ENCODE assay signal across 9 mouse cellular contexts in genomic region chr11:116850085-116850484, GRCm38 (mm10). TPM values are rescaled to one million over a fixed set of nuclear protein-coding genes. Genes with fewer than 3 reads are reported as not detected.
DNase-seq lines count a peak whose midpoint lies in the region; ATAC-seq and TF ChIP-seq lines count a peak whose summit lies in the region.
"Had no signal": no experiment of that assay in that cellular context is flagged by ENCODE, and none has a peak within 500 bp of the region (broad histone marks: within the 10 kb centered on the region; RNA-seq: fewer than 3 reads in every experiment).

No protein-coding gene starts in this region.

- 0 out of 2 replicates have a peak, but pooled peaks cover 9% of the 10 kb centered on the region for H3K36me3 ChIP-seq in kidney, postnatal 0 days (ENCODE audit: insufficient read depth, low read length)
- H3K36me3 ChIP-seq in embryonic facial prominence, embryonic 14.5 days (ENCODE audit: control insufficient read depth, insufficient read depth, low read length): peaks cover 45% of the 10 kb centered on the region
- H3K36me3 ChIP-seq in limb, embryonic 10.5 days: peaks cover 63% of the 10 kb centered on the region
- peaks cover 47% of the 10 kb centered on the region for H3K36me3 ChIP-seq in neural tube, embryonic 13.5 days

- no peak for DNase-seq in kidney, postnatal 0 days (ENCODE audit: low spot score)
- no peak for DNase-seq in kidney, adult 18-20 months
- no peak for DNase-seq in embryonic facial prominence, embryonic 14.5 days (ENCODE audit: low spot score)
- DNase-seq in limb, embryonic 10.5 days (ENCODE audit: low spot score): no peak
- DNase-seq in spleen, postnatal 10 days (ENCODE audit: low spot score in 2 of 2): no peak
- no peak for DNase-seq in spleen, postnatal 14 days (ENCODE audit: low spot score in 2 of 2)
- DNase-seq: left cerebral cortex, postnatal 4 days had no signal

- no peak for ATAC-seq in kidney, postnatal 0 days (replicated peaks; ENCODE audit: low FRiP score, low read depth)
- ATAC-seq in embryonic facial prominence, embryonic 14.5 days (ENCODE audit: low read depth): no peak
- ATAC-seq in neural tube, embryonic 13.5 days (ENCODE audit: low read depth): no peak
- ATAC-seq in frontal cortex, adult (ENCODE audit: low TSS enrichment): no peak

- WGBS in kidney, postnatal 0 days: 25% methylated on average over 4 of the region's 4 CpGs
- 55% methylated on average over 4 of the region's 4 CpGs for WGBS in embryonic facial prominence, embryonic 14.5 days
- whole genome bisulfite sequencing in limb, embryonic 10.5 days: 72% methylated on average over 4 of the region's 4 CpGs
- WGBS in neural tube, embryonic 13.5 days: 62% methylated on average over 4 of the region's 4 CpGs

- TF ChIP-seq CTCF in kidney, postnatal 0 days (IDR thresholded peaks at IDR 0.05; ENCODE audit: low read depth): no peak

- H3K4me3 ChIP-seq in kidney, postnatal 0 days (replicated peaks; ENCODE audit: low read depth, low read length): peak overlapping the region; percentile 93; the same call in 1 of the 2 replicates
- peak overlapping the region; percentile 99 for H3K4me3 ChIP-seq in embryonic facial prominence, embryonic 14.5 days (ENCODE audit: low read depth, low read length)
- peak overlapping the region; percentile 93 for H3K4me3 ChIP-seq in limb, embryonic 10.5 days
- H3K4me3 ChIP-seq in neural tube, embryonic 13.5 days: peak overlapping the region; percentile 98; the same call in 1 of the 2 replicates

- no peak overlapping the region for H3K27ac ChIP-seq in kidney, postnatal 0 days
- H3K27ac ChIP-seq in embryonic facial prominence, embryonic 14.5 days (replicated peaks; ENCODE audit: low read depth, low read length): no peak overlapping the region
- H3K27ac ChIP-seq in limb, embryonic 10.5 days: no peak overlapping the region
- H3K27ac ChIP-seq in neural tube, embryonic 13.5 days (replicated peaks): no peak overlapping the region

- H3K9me3 ChIP-seq in kidney, postnatal 0 days (replicated peaks; ENCODE audit: low read length): no peaks in the 10 kb centered on the region
- no peaks in the 10 kb centered on the region for H3K9me3 ChIP-seq in embryonic facial prominence, embryonic 14.5 days (ENCODE audit: control insufficient read depth, low read length)
- no peaks in the 10 kb centered on the region for H3K9me3 ChIP-seq in limb, embryonic 10.5 days (replicated peaks)
- H3K9me3 ChIP-seq in neural tube, embryonic 13.5 days: no peaks in the 10 kb centered on the region

- H3K27me3 ChIP-seq in kidney, postnatal 0 days (ENCODE audit: insufficient read depth, low read length): no peaks in the 10 kb centered on the region
- H3K27me3 ChIP-seq in embryonic facial prominence, embryonic 14.5 days (replicated peaks; ENCODE audit: control insufficient read depth, insufficient read depth, low read length): no peaks in the 10 kb centered on the region
- H3K27me3 ChIP-seq in limb, embryonic 10.5 days (ENCODE audit: low read depth, poor library complexity, severe bottlenecking): no peaks in the 10 kb centered on the region
- no peaks in the 10 kb centered on the region for H3K27me3 ChIP-seq in neural tube, embryonic 13.5 days

- 0 out of 2 replicates have a peak, but pooled peaks cover 3% of the 10 kb centered on the region for H3K4me1 ChIP-seq in kidney, postnatal 0 days (replicated peaks; ENCODE audit: insufficient read depth, low read length)
- peaks cover 12% of the 10 kb centered on the region for H3K4me1 ChIP-seq in embryonic facial prominence, embryonic 14.5 days (ENCODE audit: control insufficient read depth, insufficient read depth, low read length)
- peaks cover 24% of the 10 kb centered on the region for H3K4me1 ChIP-seq in limb, embryonic 10.5 days
- H3K4me1 ChIP-seq in neural tube, embryonic 13.5 days (replicated peaks): peaks cover 51% of the 10 kb centered on the region

- H3K9ac ChIP-seq in kidney, postnatal 0 days (ENCODE audit: low read depth, low read length): no peak overlapping the region
- no peak overlapping the region for H3K9ac ChIP-seq in embryonic facial prominence, embryonic 14.5 days (ENCODE audit: low read depth, low read length)
- H3K9ac ChIP-seq in neural tube, embryonic 13.5 days: no peak overlapping the region

- H3K4me2 ChIP-seq in kidney, postnatal 0 days (ENCODE audit: low read length): peak overlapping the region; percentile 60; the same call in 1 of the 2 replicates
- H3K4me2 ChIP-seq in embryonic facial prominence, embryonic 14.5 days (ENCODE audit: low read depth, low read length): peak overlapping the region; percentile 67
- H3K4me2 ChIP-seq in neural tube, embryonic 13.5 days: peak overlapping the region; percentile 98

RNA-seq across cellular contexts. Expression of gene Mfsd11, which starts 2.2 kb away (rescaled TPM):
- 48.4 and 53.6 TPM in 2 replicates for polyA plus RNA-seq in kidney, postnatal 0 days (2015; fragmentation: Nextera tagmentation; extraction: Ambion mirVana)
- 42.8 and 43.9 TPM in 2 replicates for polyA plus RNA-seq in embryonic facial prominence, embryonic 14.5 days (2014; fragmentation: Nextera tagmentation; extraction: Ambion mirVana)
- 17.9 and 22.5 TPM in 2 replicates for polyA plus RNA-seq in limb, embryonic 10.5 days (2016; fragmentation: Nextera tagmentation; extraction: Ambion mirVana)
- 42.9 and 47.3 TPM in 2 replicates for polyA plus RNA-seq in neural tube, embryonic 13.5 days (2015; fragmentation: Nextera tagmentation; extraction: Ambion mirVana)

RNA-seq across cellular contexts. Expression of gene Srsf2, which starts 2.8 kb away (rescaled TPM):
- polyA plus RNA-seq in kidney, postnatal 0 days (2015; fragmentation: Nextera tagmentation; extraction: Ambion mirVana): 664 and 665 TPM in 2 replicates
- polyA plus RNA-seq in embryonic facial prominence, embryonic 14.5 days (2014; fragmentation: Nextera tagmentation; extraction: Ambion mirVana): 663 and 697 TPM in 2 replicates
- 925 and 971 TPM in 2 replicates for polyA plus RNA-seq in limb, embryonic 10.5 days (2016; fragmentation: Nextera tagmentation; extraction: Ambion mirVana)
- polyA plus RNA-seq in neural tube, embryonic 13.5 days (2015; fragmentation: Nextera tagmentation; extraction: Ambion mirVana): 624 and 649 TPM in 2 replicates

RNA-seq across cellular contexts. Expression of gene Jmjd6, which starts 6.8 kb away (rescaled TPM):
- polyA plus RNA-seq in kidney, postnatal 0 days (2015; fragmentation: Nextera tagmentation; extraction: Ambion mirVana): 52.8 and 54.1 TPM in 2 replicates
- 72.9 and 74.8 TPM in 2 replicates for polyA plus RNA-seq in embryonic facial prominence, embryonic 14.5 days (2014; fragmentation: Nextera tagmentation; extraction: Ambion mirVana)
- 93.1 and 111 TPM in 2 replicates for polyA plus RNA-seq in limb, embryonic 10.5 days (2016; fragmentation: Nextera tagmentation; extraction: Ambion mirVana)
- 75.3 and 81.2 TPM in 2 replicates for polyA plus RNA-seq in neural tube, embryonic 13.5 days (2015; fragmentation: Nextera tagmentation; extraction: Ambion mirVana)

RNA-seq across cellular contexts. Expression of gene Mettl23, which starts 7.0 kb away (rescaled TPM):
- polyA plus RNA-seq in kidney, postnatal 0 days (2015; fragmentation: Nextera tagmentation; extraction: Ambion mirVana): 60.2 and 71.5 TPM in 2 replicates
- polyA plus RNA-seq in embryonic facial prominence, embryonic 14.5 days (2014; fragmentation: Nextera tagmentation; extraction: Ambion mirVana): 75.8 and 77.4 TPM in 2 replicates
- polyA plus RNA-seq in limb, embryonic 10.5 days (2016; fragmentation: Nextera tagmentation; extraction: Ambion mirVana): 56.5 and 59.5 TPM in 2 replicates
- polyA plus RNA-seq in neural tube, embryonic 13.5 days (2015; fragmentation: Nextera tagmentation; extraction: Ambion mirVana): 71.8 and 76.7 TPM in 2 replicates

RNA-seq across cellular contexts. Expression of gene Mxra7, which starts 22.2 kb away (rescaled TPM):
- 17.6 and 18.3 TPM in 2 replicates for polyA plus RNA-seq in kidney, postnatal 0 days (2015; fragmentation: Nextera tagmentation; extraction: Ambion mirVana)
- 17.3 and 17.6 TPM in 2 replicates for polyA plus RNA-seq in embryonic facial prominence, embryonic 14.5 days (2014; fragmentation: Nextera tagmentation; extraction: Ambion mirVana)
- polyA plus RNA-seq in limb, embryonic 10.5 days (2016; fragmentation: Nextera tagmentation; extraction: Ambion mirVana): 13.9 and 14.9 TPM in 2 replicates
- polyA plus RNA-seq in neural tube, embryonic 13.5 days (2015; fragmentation: Nextera tagmentation; extraction: Ambion mirVana): 59.4 and 62.0 TPM in 2 replicates
